Mouse (Mus musculus) hindbrain, embryonic 10.5 days (tissue): ENCODE data around the gene Mettl23. TPM values are rescaled to one million over a fixed set of nuclear protein-coding genes. Genes with fewer than 3 reads are reported as not detected.

ENCODE experiments used
- DNase-seq: peaks from one replicate; pipeline ENCODE4 v3.0.0-alpha.2; 2017; ENCODE audit warnings: low spot score
- H3K27ac ChIP-seq: fragments of 300-500 bp; sonication (generic); 2 replicates; pipeline ENCODE4 v1.5.1; 2016; ENCODE audit warnings: mild to moderate bottlenecking, moderate library complexity
- H3K27me3 ChIP-seq: fragments of 300-500 bp; sonication (generic); 2 replicates; pipeline ENCODE4 v1.6.1; 2016; ENCODE audit warnings: mild to moderate bottlenecking; ENCODE audit not compliant: poor library complexity, insufficient read depth, severe bottlenecking
- H3K36me3 ChIP-seq: fragments of 300-500 bp; sonication (generic); 2 replicates; pipeline ENCODE4 v1.6.1; 2016; ENCODE audit warnings: mild to moderate bottlenecking, moderate library complexity
- H3K4me1 ChIP-seq: fragments of 300-500 bp; sonication (generic); replicated peaks from 2 replicates; pipeline ENCODE4 v1.6.1; 2016; ENCODE audit warnings: mild to moderate bottlenecking
- H3K4me3 ChIP-seq: fragments of 300-500 bp; sonication (generic); 2 replicates; pipeline ENCODE4 v1.5.1; 2016; ENCODE audit warnings: mild to moderate bottlenecking, moderate library complexity
- H3K9me3 ChIP-seq: fragments of 300-500 bp; sonication (generic); 2 replicates; pipeline ENCODE4 v1.6.1; 2016; ENCODE audit warnings: mild to moderate bottlenecking, moderate library complexity
- WGBS: fragments of 180-500 bp; shearing (Covaris S2); methylation state at CpG from one replicate; pipeline ENCODE4 v1.1.7; 2016; 5-methylcytosine and 5-hydroxymethylcytosine counted together
- polyA plus RNA-seq: library from polyadenylated mRNA; unstranded; fragments of >200 nt; fragmentation: Nextera tagmentation; extraction: Ambion mirVana; gene quantifications from 2 replicates; pipeline ENCODE4 v1.2.1, GENCODE M21; 2016

Mettl23 gene
- polyA plus RNA-seq, 1 experiment from 2014 or later, result 62.3 TPM

DNA sequence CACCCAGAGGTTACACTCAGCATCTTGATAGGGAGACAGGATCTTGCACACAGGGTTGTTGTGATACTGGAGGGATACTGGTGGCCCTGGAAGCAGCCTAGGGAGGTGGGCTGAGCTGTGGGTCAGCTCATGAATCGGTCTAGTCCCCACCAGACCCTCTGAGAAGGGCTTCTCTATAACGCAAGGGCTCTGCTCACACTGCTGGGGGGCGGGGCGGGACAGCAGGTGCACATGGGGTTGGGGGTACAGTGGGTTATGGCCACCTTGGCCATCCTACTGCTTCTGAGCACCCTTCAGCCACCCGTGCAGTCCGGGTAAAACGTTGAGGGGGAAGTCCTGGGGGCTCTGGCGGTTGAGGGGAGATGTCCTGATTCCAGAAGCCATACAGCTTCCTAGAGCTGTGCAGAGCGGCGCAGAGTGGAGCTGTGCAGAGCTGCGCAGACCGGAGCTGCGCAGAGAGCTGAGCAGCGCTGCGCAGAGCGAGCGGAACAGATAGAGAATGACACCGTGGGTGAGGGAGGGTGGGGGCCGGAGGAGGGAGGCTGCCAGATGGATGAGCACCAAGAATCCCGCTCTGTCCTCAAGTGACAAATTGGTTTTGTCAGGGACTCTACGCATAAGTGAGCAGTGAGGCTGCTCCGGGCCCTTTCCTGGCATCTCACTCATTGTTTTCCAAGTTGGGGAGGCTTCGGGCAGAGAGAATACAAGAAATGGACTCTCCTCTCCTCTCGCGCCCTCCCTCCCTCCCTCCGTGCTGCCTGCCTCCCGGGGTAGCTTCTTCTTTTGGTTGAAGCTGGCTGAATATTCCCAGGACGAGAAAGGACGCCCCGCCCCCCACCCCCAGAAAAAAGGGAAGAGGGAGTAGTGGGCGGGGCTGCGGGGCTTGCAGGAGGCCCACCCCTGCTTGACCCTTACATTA, 31.8 kb upstream of the Mettl23 start:
- Histone ChIP-seq H3K4me1 (peaks cover 84% of the 10 kb centered on the region), H3K9me3 (no peaks in the 10 kb centered on the region), H3K4me3 (peak overlapping the region; percentile 48), H3K27me3 (peaks cover 12% of the 10 kb centered on the region), H3K36me3 (0 out of 2 replicates have a peak, but pooled peaks cover 2% of the 10 kb centered on the region), H3K27ac (peak overlapping the region; percentile 93)
- DNase-seq, result peak; percentile 87
- 5% methylated on average over 32 of the region's 32 CpGs for WGBS

DNA sequence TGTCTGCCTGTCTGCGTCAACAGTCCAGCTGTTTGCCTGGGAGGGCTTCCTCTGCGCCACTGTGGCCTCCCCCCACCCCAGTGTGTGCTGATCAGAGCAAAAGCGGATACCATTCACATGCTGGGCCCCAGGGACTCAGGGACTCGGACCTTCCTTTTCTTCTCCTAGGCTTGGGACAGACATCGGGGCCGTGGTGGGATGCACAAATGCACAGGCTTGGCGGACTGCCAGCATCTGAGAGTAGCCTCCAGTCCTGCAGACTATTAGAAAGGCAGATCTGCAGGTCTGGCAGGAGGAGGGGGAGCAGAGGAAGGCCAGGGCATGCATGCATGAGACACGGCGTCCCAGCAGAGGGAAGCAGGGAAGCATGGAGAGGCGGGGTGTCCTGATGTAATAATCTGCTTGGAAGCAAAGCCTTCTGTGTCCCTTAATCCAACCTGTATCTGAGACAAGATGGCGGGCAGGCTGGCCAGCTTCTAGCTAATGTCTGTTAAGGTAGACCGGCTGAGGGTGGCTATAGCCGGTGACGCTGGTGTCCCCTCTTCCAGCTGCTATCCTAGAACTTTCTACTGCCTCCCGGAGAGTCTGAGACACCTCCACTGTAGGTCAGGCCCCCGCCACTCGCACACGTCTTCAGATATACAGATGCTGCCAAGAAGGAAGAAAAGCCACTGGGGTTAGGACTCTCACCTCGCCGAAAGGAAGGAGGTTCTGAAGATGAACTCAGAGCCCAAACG, 30.1 kb upstream of the Mettl23 start:
- Histone ChIP-seq H3K36me3 (0 out of 2 replicates have a peak, but pooled peaks cover 2% of the 10 kb centered on the region), H3K27me3 (peaks cover 14% of the 10 kb centered on the region), H3K27ac (peak overlapping the region; percentile 93), H3K9me3 (no peaks in the 10 kb centered on the region), H3K4me3 (peak overlapping the region; percentile 48), H3K4me1 (peaks cover 93% of the 10 kb centered on the region)
- DNase-seq, result peak; percentile 67
- WGBS, result 43% methylated on average over 21 of the region's 21 CpGs

DNA sequence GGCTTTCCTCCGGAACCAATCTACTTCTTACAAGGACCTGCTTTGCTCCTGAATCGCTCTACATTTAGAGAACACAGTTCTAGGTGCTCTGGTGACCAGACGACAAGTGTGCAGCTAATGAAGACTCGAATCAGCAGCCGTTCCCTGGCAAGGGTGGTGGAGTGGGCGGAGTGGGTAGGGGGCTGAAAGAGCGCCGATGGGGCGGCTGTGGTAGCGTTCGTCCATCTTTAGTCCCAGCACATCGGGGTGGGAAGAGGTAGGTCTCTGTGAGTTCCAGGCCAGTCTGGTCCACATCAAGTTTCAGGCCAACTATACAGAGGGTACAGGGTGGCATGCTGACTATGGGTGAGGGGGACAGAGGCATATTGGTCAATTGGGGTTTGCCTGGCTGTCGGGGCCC, 29.5 kb upstream of the Mettl23 start:
- Histone ChIP-seq H3K4me1 (peaks cover 90% of the 10 kb centered on the region), H3K27me3 (peaks cover 14% of the 10 kb centered on the region), H3K4me3 (peak overlapping the region; percentile 48), H3K9me3 (no peaks in the 10 kb centered on the region), H3K27ac (peak overlapping the region; percentile 93), H3K36me3 (0 out of 2 replicates have a peak, but pooled peaks cover 2% of the 10 kb centered on the region)
- WGBS, result 74% methylated on average over 13 of the region's 13 CpGs
- DNase-seq, result no peak

DNA sequence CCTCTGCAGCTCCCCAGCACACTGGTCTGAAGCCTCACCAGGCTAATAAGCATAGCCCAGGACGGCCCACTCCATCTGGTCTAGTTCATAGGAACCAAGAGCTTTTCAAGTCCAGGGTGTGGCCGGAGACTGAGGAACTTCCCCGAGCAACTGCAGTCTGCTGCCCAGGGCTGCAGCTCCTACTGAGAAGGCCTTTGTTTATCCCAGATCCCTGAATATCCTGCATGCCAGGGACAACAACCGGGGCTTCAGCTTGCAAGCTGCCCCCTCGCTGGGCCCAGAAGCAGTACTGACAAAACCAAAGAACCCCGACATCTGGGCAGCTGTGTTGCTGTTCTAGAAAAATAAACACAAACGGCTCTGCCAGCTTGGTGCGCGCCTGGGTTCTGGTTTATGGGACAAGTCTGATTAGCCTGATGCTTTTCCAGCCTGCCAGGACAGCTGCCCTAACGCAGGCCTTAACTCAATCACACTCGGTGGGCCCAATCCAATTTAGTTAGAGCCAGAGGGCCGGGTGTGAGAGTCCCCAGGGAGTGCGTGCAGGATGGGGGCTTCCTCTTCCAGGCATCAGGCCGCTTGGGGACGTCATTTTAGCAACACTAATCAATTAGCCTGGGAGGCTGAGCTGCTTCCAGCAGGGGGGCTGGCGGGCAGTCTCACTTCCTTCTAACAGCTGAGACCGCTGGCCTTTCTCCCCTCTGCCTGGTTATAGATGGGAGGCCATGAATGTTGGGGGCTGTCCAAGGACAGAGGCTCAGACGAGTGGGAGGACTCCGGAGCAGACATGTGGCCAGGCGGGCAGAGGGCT, 28.8 kb upstream of the Mettl23 start:
- 3% methylated on average over 20 of the region's 20 CpGs for WGBS
- H3K36me3 ChIP-seq, result no peaks in the 10 kb centered on the region
- H3K27ac ChIP-seq, result peak overlapping the region; percentile 93
- H3K27me3 ChIP-seq, result peaks cover 14% of the 10 kb centered on the region
- peak overlapping the region; percentile 48 for H3K4me3 ChIP-seq
- no peaks in the 10 kb centered on the region for H3K9me3 ChIP-seq
- H3K4me1 ChIP-seq, result peaks cover 92% of the 10 kb centered on the region
- DNase-seq, result peak; percentile 83

DNA sequence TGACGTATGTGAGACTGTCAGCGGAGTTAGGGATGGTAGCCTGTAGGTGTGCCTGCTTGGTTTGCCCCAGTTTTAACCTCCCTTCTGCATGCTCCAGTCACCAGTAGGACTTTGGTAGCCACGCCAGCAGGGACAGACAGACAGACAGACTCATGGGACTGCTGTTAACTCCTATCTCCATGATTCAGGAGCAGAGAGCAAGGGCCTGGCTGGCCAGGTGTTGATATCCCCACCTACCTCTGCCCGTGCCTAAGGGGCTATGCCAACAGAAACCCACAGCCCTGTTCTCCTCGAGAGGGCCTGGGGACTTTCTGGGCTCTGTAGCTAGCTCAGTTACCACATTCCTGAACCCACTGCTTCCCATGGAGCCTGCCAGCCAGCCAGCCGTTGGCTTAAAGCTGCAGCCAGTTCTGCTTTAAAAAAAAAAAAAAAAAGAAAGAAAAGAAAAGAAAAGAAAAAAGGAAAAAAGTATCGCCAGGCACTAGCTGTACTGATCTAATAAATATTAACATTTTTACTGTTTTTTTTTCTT, 28.1 kb upstream of the Mettl23 start:
- no peak for DNase-seq

DNA sequence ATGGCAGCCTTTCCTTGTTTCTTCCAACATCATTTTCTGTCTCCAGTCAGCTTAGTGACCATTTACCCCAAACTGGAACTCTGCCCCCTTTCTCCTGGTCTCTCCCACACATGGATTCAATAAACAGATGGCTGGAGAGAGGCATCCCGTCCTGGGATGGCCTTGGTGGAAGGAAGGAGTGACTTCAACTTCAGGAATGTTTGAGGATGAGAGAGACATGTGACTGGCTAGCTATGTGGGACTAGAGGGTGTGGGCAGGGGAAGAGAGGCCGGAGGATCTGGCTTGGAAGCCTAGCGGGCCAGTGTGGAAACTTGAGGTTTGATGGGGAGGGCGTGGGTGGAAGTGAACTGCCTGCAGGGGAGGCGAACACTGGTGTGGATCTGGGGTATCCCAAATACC, 26.3 kb upstream of the Mettl23 start:
- no peak for DNase-seq
- Histone ChIP-seq H3K36me3 (no peaks in the 10 kb centered on the region), H3K4me1 (peaks cover 88% of the 10 kb centered on the region), H3K27me3 (0 out of 2 replicates have a peak, but pooled peaks cover 4% of the 10 kb centered on the region), H3K27ac (0 out of 2 replicates have a peak overlapping the region, but pooled peaks have one; percentile 86), H3K4me3 (no peak overlapping the region), H3K9me3 (no peaks in the 10 kb centered on the region)
- 77% methylated on average over 5 of the region's 5 CpGs for WGBS

More for the DNA sequence above, 28.1 kb upstream of the Mettl23 start:
- peaks cover 90% of the 10 kb centered on the region for H3K4me1 ChIP-seq
- peak overlapping the region; percentile 48; the same call in 1 of the 2 replicates for H3K4me3 ChIP-seq
- peak overlapping the region; percentile 93 for H3K27ac ChIP-seq
- H3K27me3 ChIP-seq, result peaks cover 7% of the 10 kb centered on the region; the same call in 1 of the 2 replicates
- H3K36me3 ChIP-seq, result no peaks in the 10 kb centered on the region
- WGBS, result 19% methylated on average over 7 of the region's 7 CpGs
- no peaks in the 10 kb centered on the region for H3K9me3 ChIP-seq

DNA sequence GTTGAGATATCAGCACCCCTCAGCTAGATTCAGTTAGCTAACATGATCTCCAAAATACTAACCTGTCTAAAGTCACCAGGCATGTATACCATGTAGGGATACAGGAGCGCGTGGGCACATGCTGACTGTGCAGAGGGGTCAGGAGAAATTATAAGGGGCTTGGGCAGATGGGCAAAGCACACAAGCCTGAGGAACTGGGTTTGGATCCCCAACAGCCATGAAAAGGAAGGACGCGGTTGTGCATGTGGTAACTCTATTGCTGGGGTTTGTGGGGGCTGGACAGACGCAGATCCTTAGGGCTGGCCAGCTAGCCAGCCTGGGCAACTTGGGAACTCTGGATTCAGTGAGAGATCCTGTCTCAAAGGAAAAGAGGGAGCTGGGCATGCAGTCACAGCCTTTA, 25.5 kb upstream of the Mettl23 start:
- H3K27ac ChIP-seq, result no peak overlapping the region
- no peaks in the 10 kb centered on the region for H3K9me3 ChIP-seq
- WGBS, result 98% methylated on average over 5 of the region's 5 CpGs
- H3K36me3 ChIP-seq, result no peaks in the 10 kb centered on the region
- H3K27me3 ChIP-seq, result 0 out of 2 replicates have a peak, but pooled peaks cover 4% of the 10 kb centered on the region
- DNase-seq, result no peak
- H3K4me1 ChIP-seq, result peaks cover 88% of the 10 kb centered on the region
- H3K4me3 ChIP-seq, result no peak overlapping the region

DNA sequence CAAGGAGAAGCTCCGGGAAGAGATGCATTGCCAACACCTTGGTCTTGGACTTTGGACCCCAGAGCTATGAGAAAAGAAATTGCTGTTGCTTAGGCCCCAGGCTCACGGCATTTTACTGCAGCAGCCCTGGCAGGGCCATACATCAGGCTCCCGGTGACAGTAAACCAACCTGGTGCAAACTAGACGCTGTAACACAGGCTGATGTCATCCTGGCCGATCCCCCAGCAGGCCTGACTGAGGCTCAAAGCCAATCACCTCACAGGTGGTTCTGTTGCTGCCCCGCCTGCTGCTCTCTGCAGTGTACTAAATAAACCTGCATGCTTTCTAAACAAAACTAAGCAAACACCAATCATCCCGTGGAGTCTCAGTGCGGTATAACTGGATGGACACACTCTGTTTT, 24.4 kb upstream of the Mettl23 start:
- WGBS, result 76% methylated on average over 8 of the region's 8 CpGs
- 0 out of 2 replicates have a peak overlapping the region, but pooled peaks have one; percentile 12 for H3K27ac ChIP-seq
- 0 out of 2 replicates have a peak, but pooled peaks cover 5% of the 10 kb centered on the region for H3K36me3 ChIP-seq
- no peak for DNase-seq
- H3K4me1 ChIP-seq, result peaks cover 79% of the 10 kb centered on the region
- 0 out of 2 replicates have a peak, but pooled peaks cover 4% of the 10 kb centered on the region for H3K27me3 ChIP-seq
- no peak overlapping the region for H3K4me3 ChIP-seq
- no peaks in the 10 kb centered on the region for H3K9me3 ChIP-seq

DNA sequence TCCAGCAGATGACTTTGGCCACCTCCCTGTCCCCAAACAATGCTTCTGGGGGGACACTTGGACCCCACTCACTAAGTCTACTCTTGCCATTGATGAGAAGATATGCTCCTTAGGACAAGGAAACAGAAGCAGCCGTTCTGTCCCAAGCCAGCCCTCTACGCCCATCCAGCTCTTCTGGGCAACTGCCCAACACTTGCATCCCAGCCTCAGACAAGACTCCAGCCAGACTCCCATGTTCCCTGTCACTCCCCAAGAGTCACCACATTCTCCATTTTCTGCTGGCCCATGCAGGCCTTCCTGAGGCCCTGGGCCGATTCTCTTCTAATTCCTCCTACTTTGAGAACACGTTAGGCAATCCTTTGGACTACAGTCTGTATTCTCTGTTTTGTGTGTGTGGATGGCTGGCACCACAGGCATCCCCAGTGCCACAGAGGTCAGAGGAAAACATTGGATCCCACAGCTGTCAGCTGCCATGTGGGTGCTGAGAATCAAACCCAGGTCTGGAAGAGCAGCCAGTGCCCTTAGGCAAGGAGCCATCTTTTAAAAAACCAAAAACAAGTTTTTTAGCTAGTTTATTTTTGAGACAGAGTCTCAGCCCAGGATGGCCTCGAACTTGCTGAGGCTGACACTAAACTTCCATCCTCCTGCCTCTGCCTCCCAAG, 23.0 kb upstream of the Mettl23 start:
- WGBS, result 92% methylated on average over 5 of the region's 5 CpGs

DNA sequence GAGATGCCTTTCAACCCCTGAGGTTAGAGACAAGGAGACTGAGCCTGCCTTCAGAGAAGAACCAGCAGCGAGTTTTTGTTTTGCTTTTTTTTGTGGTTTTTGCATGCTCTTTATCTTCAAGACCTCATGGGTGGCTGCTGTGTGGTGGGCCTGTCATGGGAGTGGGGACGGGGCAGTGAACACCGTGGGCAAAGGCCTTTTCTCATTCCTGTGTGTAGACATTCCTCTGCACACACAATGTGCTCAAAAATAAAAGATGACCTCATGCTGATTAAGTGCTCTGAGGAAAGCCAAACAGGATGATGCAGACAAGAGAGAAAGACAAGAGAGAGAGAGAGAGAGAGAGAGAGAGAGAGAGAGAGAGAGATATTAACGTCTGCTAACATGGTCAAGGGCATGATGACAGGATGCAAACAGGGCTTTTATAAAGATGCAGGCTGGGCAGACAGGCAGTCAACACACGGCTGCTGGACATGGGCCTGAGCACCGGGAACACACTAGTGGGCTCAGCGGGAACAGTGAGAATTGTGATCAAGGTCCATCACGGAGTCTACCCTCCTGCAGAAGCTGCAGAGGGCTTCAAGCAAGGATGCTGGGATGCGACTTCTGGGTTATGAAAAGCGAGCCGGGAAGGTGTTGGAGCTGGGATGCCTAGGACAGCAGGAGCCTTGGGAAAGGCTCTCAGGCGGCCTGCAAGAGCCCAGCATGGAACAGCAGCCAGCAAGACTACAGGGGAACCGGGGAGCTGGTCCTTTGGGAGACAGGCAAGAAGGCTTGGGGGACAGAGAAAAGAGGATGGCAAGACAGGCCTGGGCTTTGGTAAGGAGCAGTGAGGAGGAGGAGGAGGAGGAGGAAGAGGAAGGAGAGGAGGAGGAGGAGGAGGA, 21.8 kb upstream of the Mettl23 start:
- WGBS, result 58% methylated on average over 13 of the region's 13 CpGs
- 0 out of 2 replicates have a peak, but pooled peaks cover 5% of the 10 kb centered on the region for H3K36me3 ChIP-seq
- H3K9me3 ChIP-seq, result no peaks in the 10 kb centered on the region
- peaks cover 69% of the 10 kb centered on the region for H3K4me1 ChIP-seq
- peak overlapping the region; percentile 53 for H3K27ac ChIP-seq
- no peak overlapping the region for H3K4me3 ChIP-seq
- 0 out of 2 replicates have a peak, but pooled peaks cover 2% of the 10 kb centered on the region for H3K27me3 ChIP-seq
- DNase-seq, result no peak

More for the DNA sequence above, 23.0 kb upstream of the Mettl23 start:
- no peak overlapping the region for H3K4me3 ChIP-seq
- peaks cover 69% of the 10 kb centered on the region for H3K4me1 ChIP-seq
- H3K36me3 ChIP-seq, result 0 out of 2 replicates have a peak, but pooled peaks cover 5% of the 10 kb centered on the region
- DNase-seq, result no peak
- no peaks in the 10 kb centered on the region for H3K9me3 ChIP-seq
- 0 out of 2 replicates have a peak, but pooled peaks cover 4% of the 10 kb centered on the region for H3K27me3 ChIP-seq
- peak overlapping the region; percentile 53; the same call in 1 of the 2 replicates for H3K27ac ChIP-seq
